Mouse (Mus musculus): Measurements from ENCODE around the gene Naga.
"Not testable (repeated sequence)": the region's sequence is repeated elsewhere in the genome, so short reads cannot be mapped to it uniquely, and the experiment has no call there.

Naga gene

DNA sequence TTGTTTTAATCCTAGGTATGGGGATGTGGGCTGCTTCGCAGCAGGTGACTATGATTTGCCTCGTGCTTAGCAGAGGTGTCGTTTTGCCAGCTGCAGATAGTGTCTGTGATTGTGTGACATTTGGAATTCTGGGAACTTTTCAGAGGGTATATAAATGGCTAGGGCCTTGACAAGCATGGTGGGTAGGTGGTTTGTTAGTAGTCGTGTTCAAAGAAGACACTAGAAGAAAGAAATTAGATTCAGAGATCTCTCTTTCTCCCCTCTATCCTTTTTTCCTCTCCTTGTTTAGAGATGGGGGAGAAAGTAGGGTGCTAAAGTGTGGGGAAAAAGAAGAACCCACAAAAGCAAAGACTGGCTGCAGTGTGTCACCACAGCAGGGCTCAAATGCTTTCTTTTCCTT lies 29.4 kb upstream of the Naga start:
- DNase-seq (ENCODE audit: low read depth, low spot score) = no peak
- Histone ChIP-seq H3K36me3 (ENCODE audit: control insufficient read depth, insufficient read depth, low read length, poor library complexity, severe bottlenecking) (no peaks in the 10 kb centered on the region), H3K27me3 (ENCODE audit: control insufficient read depth, insufficient read depth, low read length, poor library complexity, severe bottlenecking) (no peaks in the 10 kb centered on the region)

GRCm38 (mm10) chr15:82364561-82364960 lies 25.8 kb upstream of the Naga start:
- H3K36me3 ChIP-seq (ENCODE audit: control insufficient read depth, insufficient read depth, low read length, poor library complexity, severe bottlenecking); DNase-seq (ENCODE audit: low read depth, low spot score); H3K27me3 ChIP-seq (ENCODE audit: control insufficient read depth, insufficient read depth, low read length, poor library complexity, severe bottlenecking): not testable (repeated sequence)

GRCm38 (mm10) chr15:82363801-82364200 lies 25.1 kb upstream of the Naga start:
- H3K27me3 ChIP-seq (ENCODE audit: control insufficient read depth, insufficient read depth, low read length, poor library complexity, severe bottlenecking); DNase-seq (ENCODE audit: low read depth, low spot score); H3K36me3 ChIP-seq (ENCODE audit: control insufficient read depth, insufficient read depth, low read length, poor library complexity, severe bottlenecking): not testable (repeated sequence)

DNA sequence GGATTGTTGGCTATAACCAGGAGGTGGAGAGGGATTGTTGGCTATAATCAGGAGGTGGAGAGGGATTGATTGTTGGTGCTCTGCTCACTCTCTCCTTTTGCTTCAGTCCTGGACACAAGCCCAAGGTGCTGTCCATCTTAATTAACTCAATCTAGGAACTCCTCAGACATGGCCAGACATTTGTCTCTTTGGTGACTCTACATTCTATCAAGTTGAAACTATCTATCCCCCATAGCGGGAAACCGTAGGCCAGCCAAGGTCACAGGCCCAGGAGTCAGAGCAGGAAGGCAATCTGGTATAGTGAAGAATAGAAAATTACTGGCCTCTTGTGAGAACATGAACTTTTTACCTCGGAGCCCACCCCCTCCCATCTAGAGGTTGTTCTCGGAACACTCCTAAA lies 23.5 kb upstream of the Naga start:
- no peak for DNase-seq (ENCODE audit: low read depth, low spot score)
- H3K27me3 ChIP-seq (ENCODE audit: control insufficient read depth, insufficient read depth, low read length, poor library complexity, severe bottlenecking) = no peaks in the 10 kb centered on the region
- H3K36me3 ChIP-seq (ENCODE audit: control insufficient read depth, insufficient read depth, low read length, poor library complexity, severe bottlenecking) = no peaks in the 10 kb centered on the region

GRCm38 (mm10) chr15:82361459-82362018 lies 22.8 kb upstream of the Naga start:
- H3K27me3 ChIP-seq (ENCODE audit: control insufficient read depth, insufficient read depth, low read length, poor library complexity, severe bottlenecking) = no peaks in the 10 kb centered on the region
- no peak for DNase-seq (ENCODE audit: low read depth, low spot score)
- no peaks in the 10 kb centered on the region for H3K36me3 ChIP-seq (ENCODE audit: control insufficient read depth, insufficient read depth, low read length, poor library complexity, severe bottlenecking)

DNA sequence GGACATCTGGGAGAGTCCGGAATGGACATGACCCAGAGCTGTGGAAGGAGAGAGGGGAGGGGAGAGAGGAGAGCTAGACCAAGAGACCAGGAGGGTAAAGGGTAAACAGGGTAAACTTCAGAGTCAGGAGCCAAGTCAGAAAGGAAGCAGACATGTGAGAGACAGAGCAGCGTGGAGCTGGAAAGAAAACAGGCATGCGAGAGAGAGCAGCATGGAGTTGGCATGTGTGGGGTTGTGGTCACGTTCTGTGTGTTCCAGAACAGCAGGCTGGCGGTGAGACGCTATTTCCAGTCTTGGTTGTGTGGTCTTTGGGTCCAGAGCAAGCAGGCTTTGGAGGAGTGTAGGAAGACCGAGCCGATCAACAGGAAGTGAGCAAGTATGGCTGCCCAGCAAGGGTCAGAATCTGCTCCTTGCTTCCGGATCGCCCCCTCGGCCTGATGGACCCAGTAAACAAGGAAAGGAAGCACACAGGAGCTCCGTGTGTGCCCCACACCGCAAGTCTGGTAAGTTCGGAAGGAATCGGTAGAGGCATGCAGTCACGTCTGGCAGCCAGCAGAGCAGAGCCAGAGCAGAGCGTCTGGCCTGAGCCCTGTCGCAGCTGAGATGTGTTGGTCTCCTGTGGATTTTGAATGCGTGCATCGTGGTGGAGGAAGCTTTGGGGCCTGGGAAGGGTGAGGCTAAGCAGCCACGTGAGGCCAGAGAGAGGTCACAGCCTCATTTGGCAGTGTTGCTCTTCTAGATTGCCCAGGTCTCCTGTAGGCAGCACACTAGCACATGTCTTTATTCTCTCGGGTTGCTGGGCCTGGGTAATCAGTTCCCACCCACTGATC lies 19.9 kb upstream of the Naga start:
- no peak for DNase-seq (ENCODE audit: low read depth, low spot score)
- Histone ChIP-seq H3K27me3 (ENCODE audit: control insufficient read depth, insufficient read depth, low read length, poor library complexity, severe bottlenecking) (no peaks in the 10 kb centered on the region), H3K36me3 (ENCODE audit: control insufficient read depth, insufficient read depth, low read length, poor library complexity, severe bottlenecking) (no peaks in the 10 kb centered on the region)

GRCm38 (mm10) chr15:82354126-82354945 lies 15.6 kb upstream of the Naga start, which contains the start of gene Ndufa6:
TSS of gene Ndufa6 (minus strand) at chr15:82354322.
- peak; percentile 100 for DNase-seq (ENCODE audit: low read depth, low spot score)
- Histone ChIP-seq H3K36me3 (ENCODE audit: control insufficient read depth, insufficient read depth, low read length, poor library complexity, severe bottlenecking) (peaks cover 9% of the 10 kb centered on the region), H3K27me3 (ENCODE audit: control insufficient read depth, insufficient read depth, low read length, poor library complexity, severe bottlenecking) (no peaks in the 10 kb centered on the region)

- Histone ChIP-seq H3K36me3 (ENCODE audit: control insufficient read depth, insufficient read depth, low read length, poor library complexity, severe bottlenecking) (peaks cover 11% of the 10 kb centered on the region), H3K27me3 (ENCODE audit: control insufficient read depth, insufficient read depth, low read length, poor library complexity, severe bottlenecking) (no peaks in the 10 kb centered on the region)
- DNase-seq (ENCODE audit: low read depth, low spot score) = no peak
These were observed 15.0 kb upstream of the Naga start for GRCm38 (mm10) chr15:82353745-82354113.

DNA sequence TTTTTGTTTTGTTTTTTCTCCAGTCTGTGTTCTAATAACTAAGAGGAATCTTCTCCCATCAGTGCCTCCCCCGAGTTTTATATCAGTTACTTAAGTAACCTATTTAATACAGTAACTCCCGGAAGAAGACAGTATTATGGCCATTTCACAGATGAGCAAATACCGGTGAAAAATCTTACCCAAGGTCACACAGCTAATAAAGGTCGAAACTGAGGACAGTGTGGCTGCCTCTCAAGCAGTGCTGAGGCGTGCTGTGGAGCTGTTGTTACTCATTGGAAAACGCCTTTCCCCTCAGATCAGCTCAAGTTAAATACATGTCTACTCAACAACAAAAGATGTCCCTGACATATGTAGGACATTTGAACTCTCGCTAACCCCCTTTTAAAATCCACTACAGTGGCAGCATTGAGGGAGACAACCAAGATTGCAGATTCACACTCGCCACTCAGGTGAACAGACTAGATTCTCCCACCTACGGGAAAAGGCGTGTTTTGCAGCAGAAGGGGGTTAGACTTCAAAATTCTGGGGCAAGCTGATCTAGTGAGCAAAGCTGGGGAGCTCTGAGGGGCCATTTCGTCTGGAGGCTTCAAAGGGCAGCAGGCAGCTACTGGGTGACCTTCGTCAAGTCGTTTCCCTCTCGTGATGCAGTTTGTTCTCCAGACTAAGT lies 14.5 kb upstream of the Naga start:
- DNase-seq (ENCODE audit: low read depth, low spot score) = no peak
- Histone ChIP-seq H3K36me3 (ENCODE audit: control insufficient read depth, insufficient read depth, low read length, poor library complexity, severe bottlenecking) (peaks cover 11% of the 10 kb centered on the region), H3K27me3 (ENCODE audit: control insufficient read depth, insufficient read depth, low read length, poor library complexity, severe bottlenecking) (no peaks in the 10 kb centered on the region)

GRCm38 (mm10) chr15:82351480-82351879 lies 12.8 kb upstream of the Naga start:
- Histone ChIP-seq H3K36me3 (ENCODE audit: control insufficient read depth, insufficient read depth, low read length, poor library complexity, severe bottlenecking) (peaks cover 11% of the 10 kb centered on the region), H3K27me3 (ENCODE audit: control insufficient read depth, insufficient read depth, low read length, poor library complexity, severe bottlenecking) (no peaks in the 10 kb centered on the region)
- DNase-seq (ENCODE audit: low read depth, low spot score) = no peak

- peaks cover 11% of the 10 kb centered on the region for H3K36me3 ChIP-seq (ENCODE audit: control insufficient read depth, insufficient read depth, low read length, poor library complexity, severe bottlenecking)
- no peak for DNase-seq (ENCODE audit: low read depth, low spot score)
- no peaks in the 10 kb centered on the region for H3K27me3 ChIP-seq (ENCODE audit: control insufficient read depth, insufficient read depth, low read length, poor library complexity, severe bottlenecking)
These were observed 11.6 kb upstream of the Naga start for GRCm38 (mm10) chr15:82350349-82350748.

- Histone ChIP-seq H3K36me3 (ENCODE audit: control insufficient read depth, insufficient read depth, low read length, poor library complexity, severe bottlenecking) (peaks cover 11% of the 10 kb centered on the region), H3K27me3 (ENCODE audit: control insufficient read depth, insufficient read depth, low read length, poor library complexity, severe bottlenecking) (no peaks in the 10 kb centered on the region)
- no peak for DNase-seq (ENCODE audit: low read depth, low spot score)
These were observed 10.2 kb upstream of the Naga start for GRCm38 (mm10) chr15:82348999-82349341.

- Histone ChIP-seq H3K36me3 (ENCODE audit: control insufficient read depth, insufficient read depth, low read length, poor library complexity, severe bottlenecking) (peaks cover 11% of the 10 kb centered on the region), H3K27me3 (ENCODE audit: control insufficient read depth, insufficient read depth, low read length, poor library complexity, severe bottlenecking) (no peaks in the 10 kb centered on the region)
- no peak for DNase-seq (ENCODE audit: low read depth, low spot score)
These were observed 9.7 kb upstream of the Naga start for GRCm38 (mm10) chr15:82348258-82348998.

GRCm38 (mm10) chr15:82347852-82348251 lies 9.1 kb upstream of the Naga start:
- Histone ChIP-seq H3K27me3 (ENCODE audit: control insufficient read depth, insufficient read depth, low read length, poor library complexity, severe bottlenecking) (no peaks in the 10 kb centered on the region), H3K36me3 (ENCODE audit: control insufficient read depth, insufficient read depth, low read length, poor library complexity, severe bottlenecking) (peaks cover 11% of the 10 kb centered on the region)
- no peak for DNase-seq (ENCODE audit: low read depth, low spot score)
